Mouse (Mus musculus) urinary bladder, postnatal 0 days (tissue): ENCODE measurements around the gene Rhox3e. TPM values are rescaled to one million over a fixed set of nuclear protein-coding genes. Genes with fewer than 3 reads are reported as not detected.

Source experiments
- polyA plus RNA-seq: library from polyadenylated mRNA; unstranded; fragments of >200 nt; fragmentation: Nextera tagmentation; extraction: Ambion mirVana; gene quantifications from 2 replicates; pipeline ENCODE4 v1.2.1, GENCODE M21; 2015

Rhox3e gene
- not detected in 2 replicates for polyA plus RNA-seq

DNA sequence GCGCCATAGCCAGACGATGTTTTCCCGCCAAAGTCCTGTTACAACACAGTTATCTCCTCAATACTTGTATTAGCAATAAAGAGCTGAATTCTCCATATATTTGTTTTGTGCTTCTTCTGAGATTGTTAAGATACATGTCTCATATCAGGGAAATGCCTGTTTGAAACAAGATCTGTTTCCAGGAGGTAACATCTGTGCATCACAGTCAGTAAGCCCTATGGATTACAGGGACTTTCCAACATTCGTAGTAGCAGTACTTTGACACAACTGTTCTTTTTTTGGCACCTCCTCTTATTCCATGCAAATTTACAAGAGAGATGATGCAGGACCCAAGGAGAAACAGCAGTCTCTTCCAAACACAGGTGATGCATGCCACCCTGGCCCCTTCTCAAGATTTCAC, at the start of gene Rhox3e:
Rhox3e (plus strand) TSS at position 301 of the 400 bp plus-strand sequence.

DNA sequence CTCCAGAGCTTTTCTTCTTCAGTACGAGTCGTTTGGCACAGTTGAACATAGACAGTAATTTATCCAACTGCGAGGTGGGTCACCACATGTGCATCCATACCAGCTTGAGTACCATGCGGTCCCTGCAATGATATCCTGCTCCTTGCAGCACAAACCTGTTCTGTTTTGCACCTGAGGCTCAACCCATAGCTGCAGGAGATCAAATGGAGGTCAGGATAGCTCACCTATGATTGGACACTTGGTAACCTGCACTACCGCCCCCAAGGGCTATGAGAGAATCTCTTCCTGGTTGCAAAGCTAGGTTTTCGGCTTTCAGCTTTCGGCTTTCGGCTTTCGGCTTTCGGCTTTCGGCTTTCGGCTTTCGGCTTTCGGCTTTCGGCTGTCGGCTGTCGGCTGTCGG, 27.8 kb upstream of the Rhox3e start, which contains the start of gene Rhox4d:
Rhox4d (plus strand) TSS at position 301 of the 400 bp plus-strand sequence.

DNA sequence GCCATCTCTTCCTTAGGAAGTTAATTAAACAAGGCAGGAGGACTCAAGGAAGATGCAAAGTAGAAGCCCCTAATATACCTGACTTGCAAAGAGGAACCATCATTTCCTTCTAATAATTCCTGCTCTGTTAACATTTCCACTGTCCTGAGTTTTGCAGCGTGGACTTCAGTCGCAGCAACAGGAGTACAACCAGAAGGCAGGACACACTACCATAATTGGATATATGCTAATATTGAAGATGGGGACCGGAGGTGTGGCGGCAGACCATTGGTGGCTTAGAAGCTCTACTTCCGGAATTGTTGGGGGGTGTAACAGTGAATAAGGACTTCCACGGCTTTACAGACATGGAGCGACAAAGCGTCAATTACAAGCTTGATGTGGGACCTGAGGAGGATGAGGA, 11.7 kb upstream of the Rhox3e start, which contains the start of gene Rhox2e:
Rhox2e (plus strand) TSS at position 301 of the 400 bp plus-strand sequence.

GRCm38 (mm10) chrX:37557112-37557511, 15.3 kb downstream of the Rhox3e start, which contains the start of gene Rhox4e:
Gene Rhox4e, plus strand, starts transcription at chrX:37557412.

GRCm38 (mm10) chrX:37571105-37571504, 29.3 kb downstream of the Rhox3e start, which contains the start of gene Rhox2f:
Gene Rhox2f, plus strand, starts transcription at chrX:37571405.

DNA sequence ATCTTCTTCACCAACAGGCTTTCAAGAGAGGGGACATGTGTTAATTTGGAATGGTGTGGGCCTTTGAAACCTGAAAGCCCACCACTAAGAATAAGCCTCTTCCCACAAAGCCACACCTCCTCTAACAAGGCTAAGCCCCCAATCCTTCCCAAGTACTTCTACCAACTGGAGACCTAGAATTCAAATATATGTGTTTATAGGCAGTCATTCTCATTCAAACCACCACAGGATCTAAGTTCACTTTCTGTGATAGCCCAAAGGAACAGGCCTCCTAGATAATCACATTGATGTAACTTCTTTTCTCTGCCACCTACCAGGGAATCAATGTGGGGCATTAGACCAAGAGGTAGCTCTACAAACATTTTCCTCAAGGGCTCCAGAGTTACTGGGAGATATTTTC, 38.9 kb downstream of the Rhox3e start, which contains the start of gene Rhox3f:
Rhox3f (plus strand) TSS at position 301 of the 400 bp plus-strand sequence.

Other genes starting within 250 kb of the Rhox3e start
- gene Rhox3a2, start 162.0 kb upstream of the Rhox3e start, polyA plus RNA-seq: not detected in 2 replicates
- not detected in 2 replicates for gene Rhox4a2, start 151.2 kb upstream of the Rhox3e start, polyA plus RNA-seq
- gene Rhox2b, start 130.0 kb upstream of the Rhox3e start, polyA plus RNA-seq: not detected in 2 replicates
- not detected in 2 replicates for gene Rhox4b, start 109.5 kb upstream of the Rhox3e start, polyA plus RNA-seq
- gene Rhox2c, start 88.3 kb upstream of the Rhox3e start, polyA plus RNA-seq: not detected in 2 replicates
- not detected in 2 replicates for gene Rhox3c, start 83.4 kb upstream of the Rhox3e start, polyA plus RNA-seq
- gene Rhox4c, start 61.7 kb upstream of the Rhox3e start, polyA plus RNA-seq: not detected in 2 replicates
- gene Rhox2d, start 48.6 kb upstream of the Rhox3e start, polyA plus RNA-seq: not detected in 2 replicates
- not detected in 2 replicates for gene Rhox4d, start 27.7 kb upstream of the Rhox3e start, polyA plus RNA-seq
- gene Rhox2e, start 11.6 kb upstream of the Rhox3e start, polyA plus RNA-seq: not detected in 2 replicates
- not detected in 2 replicates for gene Rhox4e, start 15.4 kb downstream of the Rhox3e start, polyA plus RNA-seq
- gene Rhox2f, start 29.4 kb downstream of the Rhox3e start, polyA plus RNA-seq: not detected in 2 replicates
- not detected in 2 replicates for gene Rhox3f, start 39.0 kb downstream of the Rhox3e start, polyA plus RNA-seq
- not detected in 2 replicates for gene Rhox4f, start 65.7 kb downstream of the Rhox3e start, polyA plus RNA-seq
- gene Rhox3g, start 86.6 kb downstream of the Rhox3e start, polyA plus RNA-seq: not detected in 2 replicates
- not detected in 2 replicates for gene Rhox2g, start 101.5 kb downstream of the Rhox3e start, polyA plus RNA-seq
- not detected in 2 replicates for gene Rhox4g, start 109.3 kb downstream of the Rhox3e start, polyA plus RNA-seq
- not detected in 2 replicates for gene Rhox3h, start 126.7 kb downstream of the Rhox3e start, polyA plus RNA-seq
- not detected in 2 replicates for gene Rhox2h, start 131.3 kb downstream of the Rhox3e start, polyA plus RNA-seq